Mouse (Mus musculus): Measurements from ENCODE around the gene Chd3.

GRCm38 (mm10) chr11:69415668-69416451 lies 46.7 kb upstream of the Chd3 start:
- TF ChIP-seq POLR2A (IDR thresholded peaks at IDR 0.05; ENCODE audit: borderline replicate concordance, low read depth, low read length) (no peak), CTCF (IDR thresholded peaks at IDR 0.05; ENCODE audit: low read depth, low read length) (no peak)
